Mouse (Mus musculus) E14TG2a.4 (cell line): ENCODE measurements at regions not wholly inside any gene's neighbourhood (a gene's known extent, or its start where the extent isn't known, plus 50 kb on each side); places are given as distances from the start of the nearest gene placed in this dataset.

ENCODE experiments used
- H3K27me3 ChIP-seq: 2 replicates; pipeline ENCODE4 v1.6.1; 2014; ENCODE audit warnings: low read length, control low read depth; ENCODE audit not compliant: insufficient read depth
- H3K36me3 ChIP-seq: 2 replicates; pipeline ENCODE4 v1.6.1; 2014; ENCODE audit warnings: low read length, control low read depth; ENCODE audit not compliant: insufficient read depth
- H3K4me1 ChIP-seq: replicated peaks from 2 replicates; pipeline ENCODE4 v1.6.1; 2014; ENCODE audit warnings: low read depth, low read length, control low read depth
- H3K4me3 ChIP-seq: replicated peaks from 2 replicates; pipeline ENCODE4 v1.5.1; 2014; ENCODE audit warnings: mild to moderate bottlenecking, low read length
- H3K9me3 ChIP-seq: 2 replicates; pipeline ENCODE4 v1.6.1; 2014; ENCODE audit warnings: low read length, control low read depth
- CTCF ChIP-seq: conservative IDR thresholded peaks from 2 replicates; pipeline ENCODE4 v1.5.1; 2014; ENCODE audit warnings: low read length
- NANOG ChIP-seq: IDR thresholded peaks from 2 replicates; pipeline ENCODE4 v1.6.1; 2014; ENCODE audit warnings: borderline replicate concordance, low read length, mixed read lengths
- POU5F1 ChIP-seq: IDR thresholded peaks from 2 replicates; pipeline ENCODE4 v1.6.1; 2014; ENCODE audit warnings: low read length, borderline replicate concordance

- TF ChIP-seq POU5F1 (no peak), NANOG (no peak), CTCF (no peak)
- no peaks in the 10 kb centered on the region for H3K27me3 ChIP-seq
- peaks cover 32% of the 10 kb centered on the region for H3K9me3 ChIP-seq
- H3K4me1 ChIP-seq: no peaks in the 10 kb centered on the region; the same call in 1 of the 2 replicates
- H3K36me3 ChIP-seq: no peaks in the 10 kb centered on the region
- H3K4me3 ChIP-seq: no peak overlapping the region
These were observed 55.8 kb upstream of the Fam3c start for GRCm38 (mm10) chr6:22411796-22412195.

DNA sequence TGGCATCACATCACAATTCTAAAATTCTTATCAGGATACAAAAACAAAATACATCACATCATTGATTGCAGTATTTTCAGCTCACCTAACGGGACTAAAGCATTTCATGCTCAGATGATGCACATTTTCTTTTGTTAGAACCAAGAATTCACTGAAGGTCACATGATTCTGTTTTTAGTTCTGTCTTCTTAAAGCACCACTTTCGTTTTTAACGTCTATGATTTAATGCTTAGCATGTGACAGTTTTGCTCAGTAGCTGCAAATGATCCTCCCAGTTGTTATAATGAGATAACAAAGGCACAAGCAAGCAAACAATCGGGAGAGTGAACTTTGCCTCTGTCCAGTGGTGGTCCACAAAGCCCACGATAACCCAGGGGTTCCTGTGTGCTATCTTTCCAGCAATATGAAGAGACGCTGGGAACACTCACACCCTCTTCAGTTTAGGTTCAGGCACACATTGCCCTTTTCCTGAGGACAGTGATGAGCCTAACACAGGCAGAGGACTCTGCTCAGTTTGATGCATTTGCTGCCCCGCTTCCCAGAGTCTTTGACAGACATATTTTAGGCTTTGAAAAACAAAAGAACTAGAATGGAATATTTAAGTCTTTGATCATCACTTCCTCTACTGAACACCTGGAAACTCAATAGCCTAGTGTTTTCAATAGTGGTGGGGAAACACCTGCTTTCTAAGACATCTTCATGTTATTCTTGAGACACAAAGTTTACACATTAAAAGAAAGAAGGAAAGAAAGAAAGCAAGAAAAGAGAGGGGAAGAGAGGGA, 53.0 kb upstream of the Fam3c start:
- H3K4me3 ChIP-seq: no peak overlapping the region
- no peak for TF ChIP-seq POU5F1
- TF ChIP-seq NANOG: no peak
- TF ChIP-seq CTCF: no peak
- no peaks in the 10 kb centered on the region for H3K36me3 ChIP-seq
- H3K4me1 ChIP-seq: 0 out of 2 replicates have a peak, but pooled peaks cover 3% of the 10 kb centered on the region
- H3K27me3 ChIP-seq: no peaks in the 10 kb centered on the region
- peaks cover 15% of the 10 kb centered on the region for H3K9me3 ChIP-seq
